Mouse (Mus musculus) hindbrain, embryonic 14.5 days (tissue): ENCODE results near the gene Elmo3. TPM values are rescaled to one million over a fixed set of nuclear protein-coding genes. Genes with fewer than 3 reads are reported as not detected.

Experiments used
- ATAC-seq: fragments of 200-750 bp; cut with Nextera tagmentation; 2 replicates; pipeline ENCODE4 v1.8.0; 2017; ENCODE audit warnings: moderate number of reproducible peaks, mild to moderate bottlenecking, moderate TSS enrichment, moderate library complexity; ENCODE audit not compliant: low FRiP score
- DNase-seq: peaks from one replicate; pipeline ENCODE4 v3.0.0-alpha.2; 2015; ENCODE audit warnings: low spot score
- H3K27ac ChIP-seq: fragments of 300-500 bp; sonication (generic); 2 replicates; pipeline ENCODE4 v1.5.1; 2014; ENCODE audit warnings: mild to moderate bottlenecking, moderate library complexity
- H3K27me3 ChIP-seq: fragments of 300-500 bp; sonication (generic); 2 replicates; pipeline ENCODE4 v1.6.1; 2014; ENCODE audit warnings: mild to moderate bottlenecking, low read length, mixed read lengths; ENCODE audit not compliant: control insufficient read depth, insufficient read depth
- H3K36me3 ChIP-seq: fragments of 300-500 bp; sonication (generic); replicated peaks from 2 replicates; pipeline ENCODE4 v1.6.1; 2014; ENCODE audit not compliant: control insufficient read depth, insufficient read depth
- H3K4me1 ChIP-seq: fragments of 300-500 bp; sonication (generic); replicated peaks from 2 replicates; pipeline ENCODE4 v1.6.1; 2014; ENCODE audit warnings: antibody characterized with exemption, low read length, mixed read lengths; ENCODE audit not compliant: control insufficient read depth, insufficient read depth
- H3K4me2 ChIP-seq: fragments of 300-500 bp; sonication (generic); replicated peaks from 2 replicates; pipeline ENCODE4 v1.6.1; 2014; ENCODE audit warnings: mild to moderate bottlenecking, moderate library complexity
- H3K4me3 ChIP-seq: fragments of 300-500 bp; sonication (generic); replicated peaks from 2 replicates; pipeline ENCODE4 v1.5.1; 2014; ENCODE audit warnings: mild to moderate bottlenecking, low read length
- H3K9ac ChIP-seq: fragments of 300-500 bp; sonication (generic); 2 replicates; pipeline ENCODE4 v1.6.1; 2014
- H3K9me3 ChIP-seq: fragments of 300-500 bp; sonication (generic); 2 replicates; pipeline ENCODE4 v1.6.1; 2016; ENCODE audit warnings: low read length; ENCODE audit not compliant: control insufficient read depth
- WGBS: fragments of 180-500 bp; shearing (Covaris S2); extraction: QIAGEN DNeasy Blood & Tissue Kit; methylation state at CpG from one replicate; pipeline ENCODE4 v1.1.7; 2014; 5-methylcytosine and 5-hydroxymethylcytosine counted together
- polyA plus RNA-seq: library from polyadenylated mRNA; unstranded; fragments of >200 nt; fragmentation: Nextera tagmentation; extraction: Ambion mirVana; gene quantifications from 2 replicates; pipeline ENCODE4 v1.2.1, GENCODE M21; 2014

Gene Elmo3
- polyA plus RNA-seq, 1 experiment from 2014 or later: 1.6 TPM

GRCm38 (mm10) chr8:105275387-105275786 lies 30.0 kb upstream of the Elmo3 start:
- Histone ChIP-seq H3K27ac (no peak overlapping the region), H3K9ac (no peak overlapping the region), H3K9me3 (no peaks in the 10 kb centered on the region), H3K4me2 (peak overlapping the region; percentile 83), H3K4me3 (peak overlapping the region; percentile 38; the same call in 1 of the 2 replicates), H3K36me3 (peaks cover 7% of the 10 kb centered on the region), H3K27me3 (peaks cover 99% of the 10 kb centered on the region), H3K4me1 (peaks cover 24% of the 10 kb centered on the region)
- ATAC-seq (no peak), DNase-seq (no peak)
- WGBS: 12% methylated on average over 11 of the region's 11 CpGs

DNA sequence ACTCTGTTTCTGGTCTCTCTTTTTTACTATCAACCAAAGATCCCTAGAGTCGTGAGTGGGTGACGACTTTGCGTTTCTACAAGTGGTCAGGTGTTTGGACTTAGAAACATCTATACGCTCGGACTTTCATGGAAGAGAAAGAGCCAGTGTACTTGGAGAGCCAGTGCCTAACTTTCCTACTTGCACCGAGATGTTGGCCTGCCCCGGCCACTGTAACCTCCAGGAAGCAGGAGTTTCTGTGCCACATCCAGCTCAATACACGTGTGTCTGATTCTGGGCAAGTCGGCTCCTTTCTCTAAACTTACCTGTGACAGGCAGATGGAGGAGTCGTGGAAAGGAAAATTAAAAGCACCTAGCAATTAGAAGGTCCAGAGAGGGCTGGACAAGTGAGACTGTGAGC lies 29.6 kb upstream of the Elmo3 start, which contains the start of gene Nol3:
TSS of gene Nol3 (plus strand) at position 301 of the 400 bp plus-strand sequence.
- WGBS: 5% methylated on average over 10 of the region's 10 CpGs
- Histone ChIP-seq H3K27ac (no peak within 1 kb of the TSS), H3K4me3 (peak within 1 kb of the TSS; percentile 38), H3K9me3 (no peaks in the 10 kb centered on the region), H3K27me3 (peaks cover 96% of the 10 kb centered on the region), H3K9ac (peak within 1 kb of the TSS; percentile 49), H3K4me1 (peaks cover 20% of the 10 kb centered on the region), H3K36me3 (peaks cover 12% of the 10 kb centered on the region), H3K4me2 (peak within 1 kb of the TSS; percentile 83)
- no peak for ATAC-seq
- no peak for DNase-seq

DNA sequence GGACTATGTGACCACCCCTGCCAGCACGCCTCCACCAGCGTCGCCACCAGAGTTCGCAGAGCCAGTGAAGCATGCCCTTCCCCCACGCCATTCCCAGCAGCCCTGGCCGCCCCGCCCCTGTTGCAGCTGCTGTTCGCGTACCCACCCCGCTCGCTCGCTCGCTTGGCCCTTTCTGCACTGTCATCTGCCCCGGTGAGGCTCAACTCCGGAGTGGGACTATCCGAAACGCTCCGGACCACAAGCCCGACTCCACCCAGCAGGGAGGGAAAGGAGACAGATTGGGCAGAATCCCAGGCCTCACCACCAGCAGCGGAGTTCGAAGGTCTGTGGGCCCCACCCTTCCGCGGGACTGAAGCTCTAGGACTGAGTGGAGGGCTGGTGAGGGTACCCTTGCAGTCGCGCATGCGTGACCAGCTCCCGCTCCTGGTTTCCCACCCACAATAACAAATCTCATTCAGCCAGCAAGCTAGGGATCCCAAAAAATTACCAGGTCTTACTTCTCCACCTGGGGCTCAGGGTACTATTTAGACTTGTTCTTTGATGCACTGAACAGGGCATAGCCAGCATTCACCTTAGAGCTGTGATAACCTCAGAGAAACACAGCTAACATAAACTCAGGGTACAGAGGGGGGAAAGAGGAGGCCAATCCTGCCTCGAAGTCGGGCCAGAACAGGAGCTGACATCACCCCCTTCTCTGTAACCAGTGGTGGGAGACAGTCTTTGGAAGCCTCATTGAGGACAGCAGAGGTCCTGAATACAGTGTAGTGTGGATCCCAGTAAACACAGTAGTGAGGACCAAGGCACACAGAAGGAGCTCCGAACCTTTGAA lies 28.9 kb upstream of the Elmo3 start:
- Histone ChIP-seq H3K27ac (no peak overlapping the region), H3K4me2 (peak overlapping the region; percentile 83), H3K27me3 (peaks cover 89% of the 10 kb centered on the region), H3K36me3 (peaks cover 15% of the 10 kb centered on the region), H3K9me3 (no peaks in the 10 kb centered on the region), H3K9ac (peak overlapping the region; percentile 49), H3K4me1 (peaks cover 20% of the 10 kb centered on the region), H3K4me3 (peak overlapping the region; percentile 38)
- ATAC-seq (peak; percentile 65), DNase-seq (no peak)
- WGBS: 2% methylated on average over 30 of the region's 30 CpGs

DNA sequence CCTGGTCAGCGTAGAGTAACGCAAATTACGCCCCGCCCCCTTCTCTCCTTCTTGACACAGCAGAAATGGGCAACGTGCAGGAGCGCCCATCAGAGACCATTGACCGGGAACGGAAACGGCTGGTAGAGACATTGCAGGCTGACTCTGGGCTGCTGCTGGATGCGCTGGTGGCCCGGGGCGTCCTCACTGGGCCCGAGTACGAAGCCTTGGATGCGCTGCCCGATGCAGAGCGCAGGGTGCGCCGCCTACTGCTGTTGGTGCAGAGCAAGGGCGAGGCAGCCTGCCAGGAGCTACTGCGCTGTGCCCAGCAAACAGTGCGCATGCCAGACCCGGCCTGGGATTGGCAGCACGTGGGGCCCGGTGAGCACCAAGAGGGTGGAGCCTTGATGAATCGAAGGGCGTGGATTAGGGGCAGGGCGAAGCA lies 26.5 kb upstream of the Elmo3 start:
- H3K4me2 ChIP-seq: peak overlapping the region; percentile 39
- DNase-seq (peak; percentile 70), ATAC-seq (peak; percentile 59; the same call in 1 of the 2 replicates)
- peaks cover 65% of the 10 kb centered on the region for H3K27me3 ChIP-seq
- 3% methylated on average over 28 of the region's 28 CpGs for WGBS
- H3K4me1 ChIP-seq: peaks cover 20% of the 10 kb centered on the region
- H3K27ac ChIP-seq: no peak overlapping the region
- H3K9me3 ChIP-seq: no peaks in the 10 kb centered on the region
- H3K36me3 ChIP-seq: peaks cover 34% of the 10 kb centered on the region
- H3K9ac ChIP-seq: no peak overlapping the region
- H3K4me3 ChIP-seq: peak overlapping the region; percentile 2; the same call in 1 of the 2 replicates

- H3K4me2 ChIP-seq: no peak overlapping the region
- H3K27me3 ChIP-seq: peaks cover 48% of the 10 kb centered on the region
- peaks cover 47% of the 10 kb centered on the region for H3K36me3 ChIP-seq
- ATAC-seq: no peak
- DNase-seq: no peak
- H3K27ac ChIP-seq: no peak overlapping the region
- H3K4me3 ChIP-seq: no peak overlapping the region
- WGBS: 68% methylated on average over 3 of the region's 3 CpGs
- H3K4me1 ChIP-seq: peaks cover 19% of the 10 kb centered on the region
- H3K9me3 ChIP-seq: no peaks in the 10 kb centered on the region
- H3K9ac ChIP-seq: no peak overlapping the region
Observed at GRCm38 (mm10) chr8:105280567-105280966, 24.8 kb upstream of the Elmo3 start.

- peaks cover 57% of the 10 kb centered on the region for H3K36me3 ChIP-seq
- DNase-seq: no peak
- H3K4me3 ChIP-seq: no peak overlapping the region
- peaks cover 37% of the 10 kb centered on the region for H3K27me3 ChIP-seq
- ATAC-seq: no peak
- H3K4me1 ChIP-seq: peaks cover 22% of the 10 kb centered on the region
- H3K9ac ChIP-seq: no peak overlapping the region
- 93% methylated on average over 12 of the region's 12 CpGs for WGBS
- H3K27ac ChIP-seq: no peak overlapping the region
- H3K4me2 ChIP-seq: no peak overlapping the region
- no peaks in the 10 kb centered on the region for H3K9me3 ChIP-seq
Observed at GRCm38 (mm10) chr8:105281821-105282220, 23.6 kb upstream of the Elmo3 start.

DNA sequence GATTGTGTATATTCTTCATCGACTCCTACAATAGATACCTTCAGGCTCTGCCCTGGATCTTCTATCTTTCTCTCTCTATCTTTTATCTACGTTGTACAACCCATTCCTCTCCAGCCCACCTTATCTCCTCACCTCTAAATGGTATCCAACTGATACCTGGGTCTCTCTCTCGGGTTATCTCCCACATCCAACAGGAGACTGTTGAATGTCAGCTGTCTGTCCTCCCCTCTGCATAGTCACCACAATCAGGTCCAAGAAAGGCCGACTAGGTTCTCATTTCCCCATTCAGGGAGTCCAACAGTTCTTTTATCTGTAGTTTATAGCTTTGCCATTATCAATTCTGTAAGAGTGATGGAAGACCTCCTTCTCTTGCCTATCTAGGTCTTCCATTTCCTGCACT lies 23.2 kb upstream of the Elmo3 start:
- Histone ChIP-seq H3K4me2 (no peak overlapping the region), H3K27ac (no peak overlapping the region), H3K4me1 (peaks cover 26% of the 10 kb centered on the region), H3K36me3 (peaks cover 57% of the 10 kb centered on the region), H3K9ac (no peak overlapping the region), H3K9me3 (no peaks in the 10 kb centered on the region), H3K27me3 (peaks cover 33% of the 10 kb centered on the region), H3K4me3 (no peak overlapping the region)
- whole genome bisulfite sequencing: 90% methylated on average over 4 of the region's 4 CpGs
- ATAC-seq (no peak), DNase-seq (no peak)

DNA sequence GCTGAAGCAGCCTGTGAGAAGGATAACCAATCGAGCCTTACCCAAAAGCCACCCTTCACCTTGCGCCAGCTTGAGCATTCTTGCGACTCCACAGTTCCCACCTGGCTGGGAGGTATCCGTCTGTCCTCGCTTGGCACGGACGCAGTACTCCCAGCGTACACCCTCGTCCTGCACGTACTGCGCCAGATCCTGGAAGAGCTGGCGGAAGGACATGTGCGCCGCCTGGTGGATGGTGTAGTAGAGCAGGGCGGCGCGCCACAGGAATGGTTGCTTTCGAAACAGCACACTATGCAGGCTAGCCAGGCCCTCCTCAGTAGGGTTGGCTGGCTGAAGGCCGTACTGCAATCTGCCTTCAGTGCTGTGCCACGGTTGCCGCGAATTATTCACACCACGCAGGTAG lies 22.3 kb upstream of the Elmo3 start:
- Histone ChIP-seq H3K27me3 (peaks cover 24% of the 10 kb centered on the region), H3K27ac (no peak overlapping the region), H3K36me3 (peaks cover 57% of the 10 kb centered on the region), H3K9me3 (no peaks in the 10 kb centered on the region), H3K4me2 (no peak overlapping the region), H3K4me1 (peaks cover 33% of the 10 kb centered on the region), H3K9ac (no peak overlapping the region), H3K4me3 (no peak overlapping the region)
- 28% methylated on average over 23 of the region's 23 CpGs for WGBS
- no peak for DNase-seq
- no peak for ATAC-seq

DNA sequence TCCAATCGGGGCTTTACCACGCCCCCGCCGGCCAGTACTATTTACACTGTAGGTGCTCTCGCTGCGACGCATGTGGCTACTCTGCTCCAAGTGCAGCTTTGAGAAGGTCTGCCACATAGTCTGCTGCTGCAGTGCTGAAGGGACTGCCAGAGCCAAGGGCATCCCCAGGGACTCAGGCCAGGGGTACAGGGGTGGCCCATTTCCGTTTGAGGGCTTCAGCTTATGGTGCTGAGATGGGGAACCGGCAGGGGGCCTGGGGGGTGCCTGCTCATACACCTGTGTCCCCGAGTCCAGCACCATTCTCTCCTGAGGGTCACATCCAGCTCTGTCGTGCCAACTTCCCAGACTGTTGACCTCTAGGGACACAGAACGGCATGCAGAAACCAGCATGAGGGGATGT lies 19.9 kb upstream of the Elmo3 start:
- Histone ChIP-seq H3K36me3 (peaks cover 48% of the 10 kb centered on the region), H3K4me2 (peak overlapping the region; percentile 66; the same call in 1 of the 2 replicates), H3K9me3 (no peaks in the 10 kb centered on the region), H3K27me3 (0 out of 2 replicates have a peak, but pooled peaks cover 5% of the 10 kb centered on the region), H3K4me1 (peaks cover 35% of the 10 kb centered on the region), H3K9ac (no peak overlapping the region), H3K4me3 (no peak overlapping the region), H3K27ac (no peak overlapping the region)
- 36% methylated on average over 12 of the region's 12 CpGs for WGBS
- no peak for DNase-seq
- ATAC-seq: no peak
